Mouse (Mus musculus): ENCODE data around the gene Cplx1. TPM values are rescaled to one million over a fixed set of nuclear protein-coding genes. Genes with fewer than 3 reads are reported as not detected.
"Not testable (repeated sequence)": the region's sequence is repeated elsewhere in the genome, so short reads cannot be mapped to it uniquely, and the experiment has no call there.

Cplx1 gene
- polyA plus RNA-seq, 1 experiment: not detected

GRCm38 (mm10) chr5:108501573-108501972, 48.3 kb downstream of the Cplx1 start:
- H3K79me2 ChIP-seq (ENCODE audit: control insufficient read depth, insufficient read depth): no peaks in the 10 kb centered on the region
- H3K4me2 ChIP-seq (ENCODE audit: low read depth): no peak overlapping the region
- no peak for TF ChIP-seq POLR2A (IDR thresholded peaks at IDR 0.05; ENCODE audit: insufficient read length, low read depth)
- TF ChIP-seq MYOD1 (IDR thresholded peaks at IDR 0.05; ENCODE audit: control insufficient read depth in 1 of 3, insufficient read length in 2 of 3, low read depth in 2 of 3): no peak
- no peak for TF ChIP-seq TCF12 (IDR thresholded peaks at IDR 0.05; ENCODE audit: insufficient read depth, poor library complexity, severe bottlenecking)
- TF ChIP-seq MAX (IDR thresholded peaks at IDR 0.05; ENCODE audit: low read depth): no peak
- H3K36me3 ChIP-seq (ENCODE audit: control insufficient read depth, insufficient read depth): peaks cover 53% of the 10 kb centered on the region
- H3ac ChIP-seq (ENCODE audit: control insufficient read depth, insufficient read length): no peak overlapping the region
- no peak overlapping the region for H3K4me3 ChIP-seq
- no peaks in the 10 kb centered on the region for H3K27me3 ChIP-seq (ENCODE audit: control insufficient read depth, insufficient read depth, insufficient read length)

DNA sequence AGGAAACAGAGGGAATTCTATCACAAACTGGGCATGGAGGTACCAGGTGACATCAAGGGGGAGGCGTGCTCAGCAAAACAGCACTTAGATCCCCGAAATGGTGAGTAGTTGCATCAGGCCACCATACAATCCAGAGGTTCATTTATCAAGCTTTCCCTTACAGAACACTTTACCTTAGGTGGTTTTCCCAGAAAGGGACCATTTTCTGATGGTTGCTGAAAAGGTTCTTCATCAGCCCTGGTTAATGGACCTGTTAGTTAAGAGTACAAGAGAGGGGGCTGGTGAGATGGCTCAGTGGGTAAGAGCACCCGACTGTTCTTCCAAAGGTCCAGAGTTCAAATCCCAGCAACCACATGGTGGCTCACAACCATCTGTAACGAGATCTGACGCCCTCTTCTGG, 63.7 kb downstream of the Cplx1 start:
- H3ac ChIP-seq (ENCODE audit: control insufficient read depth, insufficient read length): not testable (repeated sequence)

GRCm38 (mm10) chr5:108485239-108485638, 64.6 kb downstream of the Cplx1 start:
- Histone ChIP-seq H3K4me3 (no peak overlapping the region), H3K36me3 (ENCODE audit: control insufficient read depth, insufficient read depth) (peaks cover 34% of the 10 kb centered on the region), H3K79me2 (ENCODE audit: control insufficient read depth, insufficient read depth) (peaks cover 20% of the 10 kb centered on the region), H3ac (ENCODE audit: control insufficient read depth, insufficient read length) (no peak overlapping the region), H3K27me3 (ENCODE audit: control insufficient read depth, insufficient read depth, insufficient read length) (no peaks in the 10 kb centered on the region), H3K4me2 (ENCODE audit: low read depth) (no peak overlapping the region)
- TF ChIP-seq CEBPB (IDR thresholded peaks at IDR 0.05; ENCODE audit: insufficient read depth, poor library complexity, severe bottlenecking) (no peak), REST (IDR thresholded peaks at IDR 0.05; ENCODE audit: insufficient read depth, insufficient read length) (no peak), POLR2A (IDR thresholded peaks at IDR 0.05; ENCODE audit: insufficient read length, low read depth) (no peak)

More for the DNA sequence above, 63.7 kb downstream of the Cplx1 start:
- H3K4me3 ChIP-seq; H3K27me3 ChIP-seq (ENCODE audit: control insufficient read depth, insufficient read depth, insufficient read length); H3K4me2 ChIP-seq (ENCODE audit: low read depth): not testable (repeated sequence)
- Histone ChIP-seq H3K36me3 (ENCODE audit: control insufficient read depth, insufficient read depth) (peaks cover 34% of the 10 kb centered on the region), H3K79me2 (ENCODE audit: control insufficient read depth, insufficient read depth) (peaks cover 11% of the 10 kb centered on the region)

GRCm38 (mm10) chr5:108483006-108483405, 66.8 kb downstream of the Cplx1 start:
- Histone ChIP-seq H3K36me3 (ENCODE audit: control insufficient read depth, insufficient read depth) (peaks cover 16% of the 10 kb centered on the region), H3K79me2 (ENCODE audit: control insufficient read depth, insufficient read depth) (peaks cover 35% of the 10 kb centered on the region), H3K27me3 (ENCODE audit: control insufficient read depth, insufficient read depth, insufficient read length) (no peaks in the 10 kb centered on the region), H3K4me3 (no peak overlapping the region), H3K4me2 (ENCODE audit: low read depth) (no peak overlapping the region), H3ac (ENCODE audit: control insufficient read depth, insufficient read length) (no peak overlapping the region)
- TF ChIP-seq TCF12 (IDR thresholded peaks at IDR 0.05; ENCODE audit: insufficient read depth, poor library complexity, severe bottlenecking) (no peak), SRF (IDR thresholded peaks at IDR 0.05; ENCODE audit: control insufficient read depth, insufficient read length, low read depth) (no peak), POLR2AphosphoS2 (IDR thresholded peaks at IDR 0.05; ENCODE audit: insufficient read length, low read depth) (no peak), USF1 (IDR thresholded peaks at IDR 0.05; ENCODE audit: low read depth) (no peak)

- Histone ChIP-seq H3K79me2 (ENCODE audit: control insufficient read depth, insufficient read depth) (peaks cover 27% of the 10 kb centered on the region), H3K27me3 (ENCODE audit: control insufficient read depth, insufficient read depth, insufficient read length) (no peaks in the 10 kb centered on the region), H3K36me3 (ENCODE audit: control insufficient read depth, insufficient read depth) (peaks cover 56% of the 10 kb centered on the region), H3K4me3 (no peak overlapping the region), H3K4me2 (ENCODE audit: low read depth) (no peak overlapping the region), H3ac (ENCODE audit: control insufficient read depth, insufficient read length) (no peak overlapping the region)
- TF ChIP-seq MAX (IDR thresholded peaks at IDR 0.05; ENCODE audit: low read depth): no peak
- no peak for TF ChIP-seq MYOD1 (IDR thresholded peaks at IDR 0.05; ENCODE audit: control insufficient read depth in 1 of 3, insufficient read length in 2 of 3, low read depth in 2 of 3)
- TF ChIP-seq REST (IDR thresholded peaks at IDR 0.05; ENCODE audit: insufficient read depth, insufficient read length): no peak
- TF ChIP-seq POLR2A (IDR thresholded peaks at IDR 0.05; ENCODE audit: insufficient read length, low read depth): no peak
- TF ChIP-seq TCF3 (IDR thresholded peaks at IDR 0.05; ENCODE audit: insufficient read length, low read depth): no peak
- TF ChIP-seq POLR2AphosphoS2 (IDR thresholded peaks at IDR 0.05; ENCODE audit: insufficient read length, low read depth): no peak
- TF ChIP-seq USF1 (IDR thresholded peaks at IDR 0.05; ENCODE audit: low read depth): no peak
- no peak for TF ChIP-seq CEBPB (IDR thresholded peaks at IDR 0.05; ENCODE audit: insufficient read depth, poor library complexity, severe bottlenecking)
- no peak for TF ChIP-seq E2F4 (IDR thresholded peaks at IDR 0.05; ENCODE audit: insufficient read depth)
- TF ChIP-seq SRF (IDR thresholded peaks at IDR 0.05; ENCODE audit: control insufficient read depth, insufficient read length, low read depth): no peak
- no peak for TF ChIP-seq MYOG (IDR thresholded peaks at IDR 0.05; ENCODE audit: control insufficient read depth in 1 of 3, insufficient read depth in 1 of 3, insufficient read length in 2 of 3, low read depth in 2 of 3)
- no peak for TF ChIP-seq TCF12 (IDR thresholded peaks at IDR 0.05; ENCODE audit: insufficient read depth, poor library complexity, severe bottlenecking)
Observed at GRCm38 (mm10) chr5:108475977-108476376, 73.8 kb downstream of the Cplx1 start.

GRCm38 (mm10) chr5:108473737-108474136, 76.1 kb downstream of the Cplx1 start:
- no peak overlapping the region for H3K4me2 ChIP-seq (ENCODE audit: low read depth)
- H3K4me3 ChIP-seq: no peak overlapping the region
- H3K36me3 ChIP-seq (ENCODE audit: control insufficient read depth, insufficient read depth): peaks cover 56% of the 10 kb centered on the region
- no peaks in the 10 kb centered on the region for H3K27me3 ChIP-seq (ENCODE audit: control insufficient read depth, insufficient read depth, insufficient read length)
- no peak overlapping the region for H3ac ChIP-seq (ENCODE audit: control insufficient read depth, insufficient read length)
- TF ChIP-seq REST (IDR thresholded peaks at IDR 0.05; ENCODE audit: insufficient read depth, insufficient read length) (no peak), E2F4 (IDR thresholded peaks at IDR 0.05; ENCODE audit: insufficient read depth) (no peak), TCF12 (IDR thresholded peaks at IDR 0.05; ENCODE audit: insufficient read depth, poor library complexity, severe bottlenecking) (no peak), SRF (IDR thresholded peaks at IDR 0.05; ENCODE audit: control insufficient read depth, insufficient read length, low read depth) (no peak), TCF3 (IDR thresholded peaks at IDR 0.05; ENCODE audit: insufficient read length, low read depth) (no peak), USF1 (IDR thresholded peaks at IDR 0.05; ENCODE audit: low read depth) (no peak), POLR2A (IDR thresholded peaks at IDR 0.05; ENCODE audit: insufficient read length, low read depth) (no peak), MYOG (IDR thresholded peaks at IDR 0.05; ENCODE audit: control insufficient read depth in 1 of 3, insufficient read depth in 1 of 3, insufficient read length in 2 of 3, low read depth in 2 of 3) (no peak), POLR2AphosphoS2 (IDR thresholded peaks at IDR 0.05; ENCODE audit: insufficient read length, low read depth) (no peak), MYOD1 (IDR thresholded peaks at IDR 0.05; ENCODE audit: control insufficient read depth in 1 of 3, insufficient read length in 2 of 3, low read depth in 2 of 3) (no peak), CEBPB (IDR thresholded peaks at IDR 0.05; ENCODE audit: insufficient read depth, poor library complexity, severe bottlenecking) (no peak), MAX (IDR thresholded peaks at IDR 0.05; ENCODE audit: low read depth) (no peak)
- H3K79me2 ChIP-seq (ENCODE audit: control insufficient read depth, insufficient read depth): peaks cover 28% of the 10 kb centered on the region
